Mouse (Mus musculus) frontal cortex, adult 2 months (tissue): ENCODE data around the gene Hivep3. TPM values are rescaled to one million over a fixed set of nuclear protein-coding genes. Genes with fewer than 3 reads are reported as not detected.

ENCODE experiments used
- DNase-seq, 2 experiments: peaks; one replicate each; pipeline ENCODE4 v3.0.0; 2022; ENCODE audit warnings: low spot score in 1 of 2; ENCODE audit errors: extremely low spot score in 1 of 2
- polyA plus RNA-seq: library from polyadenylated mRNA; depleted of rRNA; stranded (reverse); fragments of >200 nt; gene quantifications from 2 replicates; pipeline ENCODE4 v1.2.3, GENCODE M21; 2012

Gene Hivep3
- polyA plus RNA-seq, 1 experiment: 38.3 TPM

DNA sequence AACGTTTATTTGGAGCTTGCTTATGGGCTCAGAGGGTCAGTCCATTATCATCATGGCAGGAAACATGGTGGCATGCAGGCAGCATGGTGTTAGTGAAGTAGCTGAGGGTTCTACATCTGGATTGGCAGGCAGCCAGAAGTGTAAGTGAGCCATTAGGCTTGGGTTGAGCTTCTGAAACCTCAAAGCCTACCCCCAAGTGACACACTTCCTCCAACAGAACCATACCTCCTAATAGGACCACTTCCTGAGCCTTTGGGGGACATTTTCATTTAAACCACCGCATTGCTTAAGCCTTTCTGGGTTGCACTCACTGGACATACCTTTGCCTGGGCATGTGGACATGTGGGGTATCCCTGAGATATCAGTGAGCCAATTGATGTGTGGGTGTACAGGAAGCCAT lies 307.9 kb downstream of the Hivep3 start:
- DNase-seq: no peak

DNA sequence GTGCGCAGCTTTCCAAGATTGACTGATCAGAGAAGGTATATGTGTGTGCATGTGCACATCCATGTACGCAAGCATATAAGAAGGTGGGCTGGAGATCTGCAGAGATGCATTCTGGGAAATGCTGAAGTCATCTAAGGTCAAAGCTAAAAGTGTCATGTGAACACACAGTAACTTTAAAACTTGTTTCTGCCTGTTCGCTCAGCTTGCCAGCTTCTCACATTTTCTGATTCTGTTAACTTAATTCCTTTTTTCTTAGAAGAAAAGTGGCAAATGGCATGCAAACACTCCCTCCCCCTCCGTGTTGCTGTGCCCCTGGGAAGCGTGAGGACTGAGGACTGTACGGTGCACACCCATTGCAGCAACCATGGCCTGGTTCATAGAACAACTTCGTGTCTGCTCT lies 308.9 kb downstream of the Hivep3 start:
- no peak for DNase-seq

DNA sequence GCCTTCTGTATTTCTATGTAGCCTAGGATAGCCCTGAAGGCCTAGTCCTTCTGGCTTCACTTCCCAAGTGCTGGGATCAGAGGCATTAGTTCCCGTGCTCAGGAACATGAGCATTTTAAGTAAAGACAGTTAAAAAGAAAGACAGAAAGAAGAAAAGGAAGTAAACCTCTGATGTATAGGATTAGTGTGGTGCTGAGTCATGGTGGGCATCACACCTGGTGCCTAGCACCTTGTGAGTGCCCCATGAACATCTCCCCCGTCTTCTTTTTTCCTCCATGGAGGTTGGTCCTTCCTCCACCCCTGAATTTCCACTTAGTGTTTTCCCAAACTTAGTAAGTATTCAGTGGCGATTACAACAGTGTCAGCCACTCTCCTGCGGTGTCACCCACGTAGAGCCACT lies 311.0 kb downstream of the Hivep3 start:
- no peak for DNase-seq

DNA sequence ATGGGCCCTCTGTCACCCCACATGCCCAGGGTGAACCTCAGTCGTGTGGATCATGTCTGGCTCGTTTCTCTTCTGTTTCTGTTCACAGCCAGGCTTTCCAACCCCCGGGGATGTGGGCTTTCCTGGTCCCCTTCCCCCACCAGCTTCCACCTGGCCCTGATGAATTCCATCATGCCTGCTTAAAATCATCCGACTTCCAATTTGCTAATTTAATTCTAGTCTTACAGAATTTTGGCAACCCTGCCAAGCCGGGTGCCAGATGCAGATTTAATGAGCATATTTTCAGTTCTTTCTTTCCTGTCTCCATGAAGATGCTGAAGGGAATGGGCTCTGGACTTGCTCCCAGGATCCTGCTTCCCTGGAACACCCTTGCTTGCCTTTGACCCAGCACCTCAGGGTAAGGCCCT lies 311.6 kb downstream of the Hivep3 start:
- peak; percentile 72 to 87 for DNase-seq

DNA sequence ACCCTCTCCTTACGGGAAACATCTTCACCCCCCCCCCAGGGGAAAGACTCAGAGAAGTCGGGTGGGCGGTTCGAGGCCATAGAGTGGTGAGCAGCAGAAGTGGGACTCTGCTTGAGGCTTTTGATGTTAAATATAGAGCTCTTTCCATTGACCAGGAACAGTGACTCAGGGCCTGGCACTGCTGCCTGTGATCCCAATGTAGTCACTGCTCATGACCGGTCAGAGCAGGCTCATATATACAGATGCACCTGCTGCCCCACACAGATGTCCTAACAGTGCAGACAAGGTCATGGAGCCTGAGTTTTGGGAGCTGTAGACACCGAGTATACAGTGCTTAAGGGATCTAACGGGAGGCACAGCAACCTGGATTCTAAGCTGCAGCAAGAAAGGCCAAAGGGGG lies 312.3 kb downstream of the Hivep3 start:
- DNase-seq: no peak

DNA sequence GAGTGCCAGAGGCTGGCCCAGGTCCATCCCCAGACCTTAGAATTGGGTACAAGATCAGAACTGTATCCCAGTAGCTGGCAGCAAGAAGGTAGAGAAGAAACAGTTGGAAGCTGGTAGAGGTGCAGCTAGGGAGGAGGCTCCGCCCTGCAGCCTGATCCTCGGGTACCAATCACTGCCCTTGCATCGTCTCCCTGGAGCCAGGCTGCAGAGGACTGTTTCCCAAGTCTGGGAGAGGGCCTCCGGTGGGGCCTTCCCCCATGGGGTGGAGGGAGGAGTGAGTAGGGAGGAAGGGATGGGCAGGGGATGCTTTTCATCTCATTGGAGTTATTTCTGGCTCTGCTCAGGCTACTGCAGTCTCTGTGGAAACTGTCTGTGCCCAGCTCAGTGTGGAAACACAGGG lies 313.5 kb downstream of the Hivep3 start:
- no peak for DNase-seq

DNA sequence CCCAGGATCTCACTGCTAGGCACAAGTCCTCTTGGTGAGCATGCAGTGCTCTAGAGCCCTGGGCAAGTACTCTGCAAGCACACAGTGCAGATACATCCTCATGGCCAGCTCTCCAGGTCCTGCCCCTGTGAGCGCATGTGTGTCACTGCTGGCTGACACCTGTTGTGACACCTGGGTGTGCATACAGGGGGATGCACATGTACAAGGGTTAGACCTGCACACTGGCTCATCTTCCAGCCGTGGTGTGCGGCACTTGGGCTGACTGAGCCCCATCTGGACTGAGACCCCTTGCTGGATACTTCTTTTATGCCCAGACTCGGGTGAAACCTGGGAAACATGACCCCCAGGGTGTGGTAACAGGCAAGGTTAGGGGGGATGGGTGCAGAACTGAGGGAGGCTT lies 314.7 kb downstream of the Hivep3 start:
- no peak for DNase-seq

DNA sequence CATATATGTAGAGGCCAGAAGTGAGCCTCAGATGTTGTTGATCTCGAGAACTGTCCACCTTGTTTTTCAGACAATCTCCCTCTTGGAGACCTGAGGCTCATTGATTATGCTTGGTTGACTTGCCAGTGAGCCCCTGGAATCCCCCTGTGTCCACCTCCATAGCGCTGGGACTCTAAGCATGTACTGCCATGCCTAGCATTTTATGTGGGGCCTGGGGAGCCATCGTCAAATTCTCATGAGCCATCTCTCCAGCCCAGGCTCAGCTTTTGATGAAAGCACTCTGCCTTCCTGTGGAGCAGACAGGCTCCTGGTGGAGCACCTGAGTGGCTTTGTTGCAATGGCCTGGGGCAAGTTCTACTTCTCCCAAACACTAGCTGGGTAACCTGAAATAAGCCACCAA lies 316.3 kb downstream of the Hivep3 start:
- DNase-seq: no peak

DNA sequence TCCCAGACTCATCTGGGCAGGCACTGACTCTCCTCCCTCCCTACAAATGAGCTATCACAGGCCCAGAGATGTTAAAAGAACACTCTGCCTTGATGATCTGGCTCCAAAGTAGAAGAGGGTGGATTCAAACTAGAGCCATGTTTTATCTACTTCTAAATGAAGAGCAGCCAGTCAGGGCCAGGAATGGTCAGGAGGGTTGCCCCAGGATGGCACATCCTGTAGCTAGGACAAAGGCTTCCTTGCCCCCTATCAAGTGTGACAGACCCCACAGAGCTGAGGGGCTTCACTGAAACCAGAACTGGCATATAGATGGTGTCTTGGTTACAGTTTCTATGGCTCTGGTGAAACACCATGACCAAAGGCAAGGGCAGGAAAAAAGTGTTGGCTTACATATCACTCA lies 318.9 kb downstream of the Hivep3 start:
- DNase-seq: no peak

DNA sequence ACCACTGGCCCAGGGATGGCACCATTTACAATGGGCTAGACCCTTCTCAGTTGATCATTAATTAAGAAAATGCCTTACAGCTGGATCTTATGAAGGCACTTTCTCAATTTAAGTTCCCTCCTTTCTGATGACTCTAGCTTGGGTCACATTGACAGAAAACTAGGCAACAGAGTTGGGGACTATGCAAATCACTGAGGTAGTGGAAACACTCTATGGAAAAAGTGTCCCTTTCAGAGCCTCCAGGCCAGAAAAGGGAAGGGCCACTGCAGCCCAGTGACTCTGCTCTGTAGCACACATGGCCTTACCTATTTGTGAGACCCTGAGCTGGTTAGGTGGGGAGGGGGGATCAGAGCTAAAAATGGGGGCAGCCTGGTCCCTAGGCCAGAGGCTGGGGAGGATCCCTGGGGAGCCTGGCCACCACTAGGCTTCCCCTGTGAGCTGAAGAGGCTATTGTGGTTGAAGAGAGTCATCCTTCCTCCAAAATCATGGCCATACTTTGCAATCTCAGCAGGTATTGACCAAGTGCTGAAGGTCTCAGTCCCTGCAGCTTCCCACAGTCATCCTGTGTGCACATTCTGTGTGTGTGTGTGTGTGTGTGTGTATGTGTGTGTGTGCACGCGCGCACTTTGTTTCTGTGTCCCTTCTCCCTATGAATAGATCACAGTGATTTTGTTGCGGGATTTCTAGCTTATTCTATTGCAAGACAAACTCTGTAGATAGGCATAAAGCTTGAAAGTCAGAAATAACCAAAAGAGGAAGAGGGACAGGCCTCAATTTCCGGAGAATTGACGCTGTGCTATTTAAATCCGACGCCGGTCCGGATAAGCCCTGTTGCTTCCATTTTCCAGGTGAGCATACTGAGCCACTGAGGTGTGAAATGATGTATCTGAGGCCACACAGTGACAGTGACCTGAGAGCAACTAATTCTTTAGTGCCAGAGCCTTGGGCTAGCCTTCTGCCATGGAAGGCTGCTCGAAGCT lies 319.7 kb downstream of the Hivep3 start:
- no peak for DNase-seq

DNA sequence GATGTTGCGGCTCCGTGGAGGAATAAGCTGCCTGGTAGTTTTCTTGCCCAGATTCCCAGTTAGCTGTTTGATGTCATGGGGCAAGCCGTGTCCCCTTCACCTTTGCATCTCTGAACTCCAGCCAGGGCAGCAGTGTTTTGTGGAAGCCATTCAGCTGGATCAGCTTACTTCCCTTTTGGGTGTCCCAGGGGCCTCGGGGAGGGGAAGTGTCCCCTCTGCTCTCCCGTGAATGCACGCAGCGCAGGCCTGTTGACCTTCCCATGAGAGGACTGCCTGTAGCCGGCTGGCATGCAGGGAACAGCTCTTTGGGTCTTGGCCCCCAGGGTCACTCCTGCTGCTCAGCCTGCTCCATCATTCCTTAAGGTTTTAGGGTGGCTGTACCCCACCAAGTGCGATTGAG lies 320.6 kb downstream of the Hivep3 start:
- no peak for DNase-seq

DNA sequence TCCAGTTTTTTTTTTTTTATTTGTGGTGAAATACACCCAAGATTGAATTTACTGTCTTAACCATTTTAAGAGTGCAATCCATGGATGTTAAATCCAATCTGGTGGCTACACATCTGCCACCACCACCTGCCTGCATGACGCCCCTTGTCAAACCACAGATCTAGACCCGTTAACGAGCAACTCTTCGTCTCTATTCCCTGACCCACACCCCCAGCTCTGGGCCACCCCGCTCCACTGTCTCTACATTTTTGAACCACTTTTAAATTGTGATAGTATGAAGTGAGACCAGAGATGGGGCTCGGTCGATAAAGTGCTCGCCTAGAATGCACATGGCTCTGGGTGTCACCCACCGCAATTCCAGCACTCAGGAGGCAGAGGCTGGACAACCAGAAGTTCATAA lies 322.9 kb downstream of the Hivep3 start:
- no peak for DNase-seq

DNA sequence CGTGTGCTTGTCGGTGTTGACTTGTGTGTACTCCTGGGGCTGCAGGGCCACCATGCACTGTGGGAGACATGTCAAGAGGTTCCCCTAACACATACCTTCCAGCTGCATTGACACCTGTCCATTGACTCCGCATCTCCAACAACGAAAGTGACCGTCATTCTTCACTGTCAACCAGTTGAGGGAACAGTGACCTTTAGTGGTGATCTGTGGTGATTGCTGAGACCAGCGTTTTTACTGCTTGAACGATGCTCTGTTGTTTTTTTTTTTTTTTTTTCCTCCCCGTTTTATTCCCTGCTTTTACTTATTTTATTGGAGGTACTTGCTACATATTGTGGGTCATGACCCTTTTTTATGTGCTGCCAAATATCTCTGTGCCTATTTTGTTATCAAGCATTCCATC lies 323.9 kb downstream of the Hivep3 start:
- DNase-seq: no peak

DNA sequence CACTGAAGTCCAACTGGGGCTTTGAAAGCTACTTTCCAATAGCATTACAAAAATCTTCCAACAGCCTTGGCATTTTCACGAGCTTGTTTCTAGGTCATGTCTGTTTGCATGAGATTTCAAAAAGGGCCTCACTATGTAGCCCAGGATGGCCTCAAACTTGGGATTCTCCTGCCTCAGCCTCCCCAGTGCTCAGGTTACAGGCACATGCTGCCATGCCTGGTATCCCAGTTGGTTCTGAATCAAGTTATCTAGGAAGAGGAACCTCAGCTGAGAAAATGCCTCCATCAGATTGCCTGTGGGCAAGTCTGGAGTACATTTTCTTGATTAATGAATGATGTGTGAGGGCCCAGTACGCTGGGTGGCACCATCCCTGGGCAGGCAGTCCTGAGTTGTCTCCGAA lies 324.6 kb downstream of the Hivep3 start:
- DNase-seq: no peak

DNA sequence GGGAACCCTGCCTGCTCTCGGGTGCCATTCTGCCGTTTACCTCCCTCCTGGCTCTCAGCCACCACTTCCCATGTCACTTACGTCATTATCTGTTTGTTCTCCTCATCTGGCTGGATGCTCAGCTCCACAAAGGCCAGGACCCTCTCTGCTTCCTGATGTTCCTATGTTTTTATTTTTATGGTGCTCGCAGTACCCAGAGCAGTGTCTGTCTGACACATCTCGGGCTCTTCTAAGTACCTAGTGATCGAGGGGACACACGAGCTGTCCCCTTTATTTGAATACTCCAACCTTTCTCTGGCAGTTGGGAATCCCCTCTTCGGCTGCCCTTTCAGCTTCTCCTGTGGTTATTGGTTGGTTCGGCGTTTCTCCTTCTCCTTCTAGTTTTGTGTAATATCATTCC lies 325.2 kb downstream of the Hivep3 start:
- DNase-seq: no peak

DNA sequence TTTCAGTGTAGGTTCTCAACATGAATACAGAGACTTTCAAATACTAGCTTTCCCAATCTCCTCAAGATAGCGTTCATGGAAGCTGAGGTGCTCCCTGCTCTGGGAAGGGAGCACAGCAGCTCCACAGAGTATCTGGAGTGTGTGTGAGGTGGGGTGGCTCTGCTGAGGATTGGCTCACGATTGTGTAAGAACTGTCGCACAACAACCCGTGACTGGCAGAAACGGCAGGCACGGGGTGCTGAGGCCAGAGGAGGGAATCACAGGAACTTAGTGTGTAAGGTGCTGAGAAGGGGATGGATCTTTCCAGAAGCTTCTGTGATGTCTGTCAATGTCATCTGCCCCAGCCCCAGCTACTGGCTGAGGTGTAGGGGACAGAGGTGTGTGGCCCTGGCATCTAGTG lies 328.1 kb downstream of the Hivep3 start:
- no peak for DNase-seq

DNA sequence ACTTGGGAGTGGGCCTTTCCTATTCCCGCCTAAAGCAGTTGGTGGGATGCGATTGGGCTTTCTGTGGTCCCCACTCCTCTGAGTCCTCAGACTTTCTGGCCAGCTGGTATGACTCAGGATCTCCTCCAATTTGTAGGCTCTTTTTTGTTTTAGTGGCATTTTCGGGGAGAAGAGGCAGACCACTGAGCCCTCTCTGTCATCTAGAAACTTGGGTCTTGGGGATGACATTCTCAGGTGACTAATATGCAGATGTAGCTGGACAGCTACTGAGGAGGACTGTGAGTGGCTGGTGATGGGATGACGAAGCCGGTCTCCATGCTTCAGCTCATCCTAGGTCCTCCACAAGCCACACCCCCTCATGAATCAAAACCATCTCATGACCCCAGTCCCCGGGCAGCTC lies 328.6 kb downstream of the Hivep3 start:
- no peak for DNase-seq

DNA sequence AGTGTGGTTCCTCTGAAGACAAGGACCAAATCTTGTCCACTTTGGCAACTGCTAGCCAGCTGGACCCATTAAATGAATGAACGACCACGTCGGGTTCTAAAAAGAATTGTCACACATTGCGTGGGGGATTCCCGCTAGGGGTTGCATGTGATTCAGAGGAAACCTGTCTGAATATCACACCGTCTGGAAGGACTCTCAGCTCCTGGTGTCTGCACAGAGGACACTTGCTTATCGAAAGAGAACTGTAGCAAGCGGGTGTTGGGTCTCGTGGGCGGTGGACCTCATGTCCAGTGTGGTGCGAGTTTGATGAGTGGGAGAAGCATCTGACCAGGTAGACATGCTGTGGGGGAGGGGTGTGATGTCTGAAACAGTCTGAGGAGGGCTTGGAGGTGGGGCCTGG lies 329.2 kb downstream of the Hivep3 start:
- DNase-seq: peak in 1 of 2 experiments; percentile 46

DNA sequence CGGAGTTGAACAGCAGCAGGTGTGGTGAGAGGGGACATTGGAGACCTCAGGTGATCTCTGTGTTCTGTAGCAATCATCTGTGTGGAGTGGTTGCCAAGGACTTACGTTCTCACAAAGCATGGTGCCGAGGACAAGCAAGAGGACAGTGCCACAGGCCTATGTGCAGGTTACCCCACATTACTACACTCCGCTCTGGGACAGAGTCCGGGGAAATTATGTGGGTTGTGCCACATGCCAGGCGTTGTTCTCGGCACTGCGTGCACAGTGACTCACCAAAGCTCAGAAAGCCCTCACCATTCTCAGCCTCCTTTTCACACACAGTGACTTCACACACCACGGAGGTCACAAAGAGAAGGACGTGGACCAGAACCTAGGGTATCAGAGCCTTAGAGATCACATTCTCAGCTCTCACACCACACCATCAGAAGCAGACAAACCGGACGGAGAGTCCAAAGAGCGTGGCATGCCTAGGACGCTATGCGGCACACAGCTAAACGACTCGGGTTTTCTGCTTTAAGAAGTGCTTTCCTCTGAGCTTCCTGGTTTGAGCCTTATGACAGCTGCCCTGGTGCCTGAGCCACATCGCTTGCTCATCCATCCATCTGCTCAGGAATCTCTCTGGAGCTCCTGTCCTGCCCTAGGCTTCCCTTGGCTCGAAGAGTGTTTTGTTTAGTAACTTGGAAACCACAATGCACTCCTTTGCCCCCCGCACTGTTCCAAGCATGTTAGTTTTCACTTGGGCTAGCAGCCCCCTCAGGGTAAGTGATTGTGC lies 330.0 kb downstream of the Hivep3 start:
- peak in 1 of 2 experiments; percentile 54 for DNase-seq

DNA sequence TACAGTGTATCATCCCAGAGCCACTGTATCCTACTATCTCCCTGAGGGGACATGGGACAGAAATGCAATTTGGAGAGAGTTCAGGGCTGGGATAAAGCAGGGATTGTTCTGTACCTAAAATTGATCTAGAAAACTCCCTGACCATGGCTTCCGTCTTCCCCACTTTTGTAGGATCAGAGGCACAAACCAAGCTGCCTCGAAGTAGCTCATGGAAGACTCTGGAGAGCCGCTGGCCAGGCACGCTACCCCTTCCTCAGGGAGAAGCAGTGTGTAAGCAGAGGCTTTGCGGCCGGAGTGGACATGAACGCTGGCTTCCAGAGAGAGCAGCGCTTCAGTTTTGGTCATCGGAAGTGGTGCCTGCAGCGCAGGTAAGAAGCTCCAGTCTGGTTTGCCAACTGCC lies 331.1 kb downstream of the Hivep3 start, which contains the start of gene AL607142.1:
TSS of gene AL607142.1 (plus strand) at position 301 of the 400 bp plus-strand sequence.
- no peak for DNase-seq

DNA sequence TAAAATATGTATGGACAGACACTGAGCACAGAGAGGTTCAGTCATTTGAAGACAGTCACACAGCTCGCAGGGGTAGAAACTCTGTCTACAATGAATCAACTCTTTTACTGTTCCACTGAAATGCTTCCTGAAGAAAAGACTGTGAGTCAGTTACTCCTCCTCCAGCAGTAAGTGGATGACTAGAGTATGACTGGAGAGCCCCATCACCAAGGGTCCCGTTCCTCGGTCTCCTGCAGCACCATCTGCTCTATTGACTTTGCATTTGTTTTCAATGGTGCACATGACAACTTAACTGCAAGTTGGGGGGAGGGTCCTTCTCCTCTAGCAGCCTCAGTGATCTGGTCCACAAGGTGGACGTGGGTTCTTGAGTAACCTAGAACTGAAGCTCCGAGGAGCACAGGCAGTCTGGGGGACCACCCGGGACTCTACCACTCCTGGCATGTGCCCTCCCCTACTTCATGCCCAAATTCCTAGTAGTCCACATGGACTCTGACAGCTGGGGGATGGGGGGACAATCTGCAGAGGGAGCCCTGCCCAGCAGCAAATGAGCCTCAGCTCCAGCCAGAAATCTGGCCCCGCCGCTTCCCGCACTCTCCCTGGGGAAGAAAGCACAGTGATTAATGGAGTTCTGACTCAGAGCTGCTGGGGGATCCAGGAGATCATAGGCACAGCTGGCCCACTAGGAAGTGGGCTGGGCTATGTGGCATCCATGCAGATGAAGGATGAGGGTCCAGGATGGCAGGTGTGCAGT lies 333.4 kb downstream of the Hivep3 start:
- DNase-seq: no peak
